Mouse (Mus musculus) small intestine, adult 2 months (tissue): ENCODE measurements around the gene Robo1. TPM values are rescaled to one million over a fixed set of nuclear protein-coding genes. Genes with fewer than 3 reads are reported as not detected.

Source experiments
- H3K27ac ChIP-seq: fragments of 200-500 bp; 2 replicates; pipeline ENCODE4 v1.5.1; 2012; ENCODE audit warnings: low read depth, low read length, control low read depth, inconsistent platforms; ENCODE audit not compliant: insufficient read depth
- H3K27me3 ChIP-seq: fragments of 200-500 bp; 2 replicates; pipeline ENCODE4 v1.6.1; 2012; ENCODE audit warnings: mild to moderate bottlenecking, moderate library complexity, low read length, inconsistent platforms; ENCODE audit not compliant: control insufficient read depth, insufficient read depth
- H3K36me3 ChIP-seq: fragments of 200-500 bp; 2 replicates; pipeline ENCODE4 v1.6.1; 2012; ENCODE audit warnings: mild to moderate bottlenecking, low read length, control low read depth, inconsistent platforms; ENCODE audit not compliant: control insufficient read depth, insufficient read depth
- H3K4me1 ChIP-seq: fragments of 200-500 bp; 2 replicates; pipeline ENCODE4 v1.6.1; 2012; ENCODE audit warnings: low read length, inconsistent platforms, mixed read lengths; ENCODE audit not compliant: control insufficient read depth, insufficient read depth, insufficient read length
- H3K4me3 ChIP-seq: fragments of 200-500 bp; 2 replicates; pipeline ENCODE4 v1.5.1; 2012; ENCODE audit warnings: low read depth, mild to moderate bottlenecking, control low read depth, inconsistent platforms, low read length, moderate library complexity
- CTCF ChIP-seq: fragments of 200-500 bp; IDR thresholded peaks from 2 replicates; pipeline ENCODE4 v1.5.1; 2012; ENCODE audit warnings: low read depth, mild to moderate bottlenecking, control low read depth, inconsistent platforms, low read length, moderate library complexity, mixed read lengths; ENCODE audit not compliant: insufficient replicate concordance, insufficient read length; ENCODE audit errors: extremely low read depth
- POLR2A ChIP-seq: fragments of 200-500 bp; IDR thresholded peaks from 2 replicates; pipeline ENCODE4 v1.6.1; 2012; ENCODE audit warnings: low read depth, mild to moderate bottlenecking, control low read depth, inconsistent platforms, low read length, moderate library complexity
- WGBS: fragments of 180-500 bp; shearing (Covaris S2); methylation state at CpG from one replicate; pipeline ENCODE4 v1.1.7; 2018; 5-methylcytosine and 5-hydroxymethylcytosine counted together
- polyA plus RNA-seq: library from polyadenylated mRNA; depleted of rRNA; stranded (reverse); fragments of >200 nt; gene quantifications from 2 replicates; pipeline ENCODE4 v1.2.3, GENCODE M21; 2012

Gene Robo1
- polyA plus RNA-seq, 1 experiment, result 0.81 TPM

- Histone ChIP-seq H3K36me3 (no peaks in the 10 kb centered on the region), H3K27ac (no peak overlapping the region), H3K27me3 (no peaks in the 10 kb centered on the region), H3K4me3 (no peak overlapping the region), H3K4me1 (no peaks in the 10 kb centered on the region)
- no peak for TF ChIP-seq CTCF
- 64% methylated on average over 4 of the region's 4 CpGs for WGBS
Observed at GRCm38 (mm10) chr16:72737154-72737553, 429.0 kb downstream of the Robo1 start.

GRCm38 (mm10) chr16:72740218-72740617, 432.1 kb downstream of the Robo1 start:
- WGBS, result 87% methylated on average over 7 of the region's 7 CpGs
- Histone ChIP-seq H3K4me3 (no peak overlapping the region), H3K36me3 (no peaks in the 10 kb centered on the region)

GRCm38 (mm10) chr16:72747696-72748095, 439.6 kb downstream of the Robo1 start:
- no peak for TF ChIP-seq CTCF

More at GRCm38 (mm10) chr16:72740218-72740617, 432.1 kb downstream of the Robo1 start:
- no peak overlapping the region for H3K27ac ChIP-seq
- H3K4me1 ChIP-seq, result no peaks in the 10 kb centered on the region
- TF ChIP-seq CTCF, result no peak
- TF ChIP-seq POLR2A, result no peak
- no peaks in the 10 kb centered on the region for H3K27me3 ChIP-seq

GRCm38 (mm10) chr16:72765128-72765913, 457.2 kb downstream of the Robo1 start:
- H3K27me3 ChIP-seq, result no peaks in the 10 kb centered on the region
- 76% methylated on average over 9 of the region's 9 CpGs for whole genome bisulfite sequencing
- no peak overlapping the region for H3K27ac ChIP-seq
- no peaks in the 10 kb centered on the region for H3K36me3 ChIP-seq
- TF ChIP-seq POLR2A (no peak), CTCF (no peak)
- no peak overlapping the region for H3K4me3 ChIP-seq
- no peaks in the 10 kb centered on the region for H3K4me1 ChIP-seq

More at GRCm38 (mm10) chr16:72747696-72748095, 439.6 kb downstream of the Robo1 start:
- no peaks in the 10 kb centered on the region for H3K4me1 ChIP-seq
- H3K36me3 ChIP-seq, result no peaks in the 10 kb centered on the region
- no peak overlapping the region for H3K27ac ChIP-seq
- H3K27me3 ChIP-seq, result no peaks in the 10 kb centered on the region
- 85% methylated on average over 5 of the region's 5 CpGs for WGBS
- no peak overlapping the region for H3K4me3 ChIP-seq

GRCm38 (mm10) chr16:72769214-72769834, 461.2 kb downstream of the Robo1 start:
- TF ChIP-seq POLR2A (no peak), CTCF (no peak)
- no peak overlapping the region for H3K4me3 ChIP-seq
- no peaks in the 10 kb centered on the region for H3K4me1 ChIP-seq
- H3K27ac ChIP-seq, result no peak overlapping the region
- H3K27me3 ChIP-seq, result no peaks in the 10 kb centered on the region
- WGBS, result 93% methylated on average over 8 of the region's 8 CpGs
- no peaks in the 10 kb centered on the region for H3K36me3 ChIP-seq

- Histone ChIP-seq H3K36me3 (no peaks in the 10 kb centered on the region), H3K4me3 (no peak overlapping the region), H3K27me3 (no peaks in the 10 kb centered on the region), H3K27ac (no peak overlapping the region), H3K4me1 (no peaks in the 10 kb centered on the region)
- no peak for TF ChIP-seq POLR2A
- 57% methylated on average over 5 of the region's 5 CpGs for WGBS
Observed at GRCm38 (mm10) chr16:72772348-72772747, 464.2 kb downstream of the Robo1 start.

- 73% methylated on average over 7 of the region's 7 CpGs for WGBS
- Histone ChIP-seq H3K27ac (no peak overlapping the region), H3K4me3 (no peak overlapping the region), H3K4me1 (no peaks in the 10 kb centered on the region), H3K27me3 (no peaks in the 10 kb centered on the region), H3K36me3 (no peaks in the 10 kb centered on the region)
- TF ChIP-seq CTCF (no peak), POLR2A (no peak)
Observed at GRCm38 (mm10) chr16:72773034-72773433, 464.9 kb downstream of the Robo1 start.
